Mouse (Mus musculus) spleen, adult 12 weeks (tissue): Measurements from ENCODE around the gene Hs6st1.

ENCODE experiments used
- DNase-seq: peaks from one replicate; pipeline ENCODE4 v3.0.0; 2022; ENCODE audit warnings: low spot score

Gene Hs6st1

GRCm38 (mm10) chr1:36129881-36130280 is 61.7 kb downstream of the Hs6st1 start:
- DNase-seq, result no peak

GRCm38 (mm10) chr1:36130307-36131035 is 62.3 kb downstream of the Hs6st1 start:
- peak; percentile 75 for DNase-seq

GRCm38 (mm10) chr1:36131154-36131553 is 63.0 kb downstream of the Hs6st1 start:
- DNase-seq, result peak; percentile 19

GRCm38 (mm10) chr1:36131766-36132165 is 63.6 kb downstream of the Hs6st1 start:
- peak; percentile 40 for DNase-seq

GRCm38 (mm10) chr1:36132211-36132610 is 64.0 kb downstream of the Hs6st1 start:
- no peak for DNase-seq

- peak; percentile 8 for DNase-seq
Observed at GRCm38 (mm10) chr1:36133041-36133440, 64.8 kb downstream of the Hs6st1 start.

- no peak for DNase-seq
Observed at GRCm38 (mm10) chr1:36133647-36134046, 65.4 kb downstream of the Hs6st1 start.

GRCm38 (mm10) chr1:36134584-36134983 is 66.4 kb downstream of the Hs6st1 start:
- peak; percentile 73 for DNase-seq

- DNase-seq, result no peak
Observed at GRCm38 (mm10) chr1:36140311-36140710, 72.1 kb downstream of the Hs6st1 start.

- no peak for DNase-seq
Observed at GRCm38 (mm10) chr1:36145050-36145449, 76.8 kb downstream of the Hs6st1 start.

GRCm38 (mm10) chr1:36148809-36149208 is 80.6 kb downstream of the Hs6st1 start:
- DNase-seq, result no peak

- DNase-seq, result no peak
Observed at GRCm38 (mm10) chr1:36149411-36149810, 81.2 kb downstream of the Hs6st1 start.
